Mouse (Mus musculus): ENCODE results near the gene Prdm1.

- TF ChIP-seq PAX5 (IDR thresholded peaks at IDR 0.05; ENCODE audit: low read length) = no peak
- TF ChIP-seq MAZ (IDR thresholded peaks at IDR 0.05; ENCODE audit: low read depth, low read length) = no peak
- no peak for TF ChIP-seq POLR2A (IDR thresholded peaks at IDR 0.05; ENCODE audit: low read depth, low read length)
- no peak for TF ChIP-seq CTCF (conservative IDR thresholded peaks at IDR 0.05 in 1 of 2, IDR thresholded peaks at IDR 0.05 in 1 of 2; ENCODE audit: low read depth in 2 of 2, low read length in 2 of 2)
- no peak for TF ChIP-seq POLR2AphosphoS2 (IDR thresholded peaks at IDR 0.05; ENCODE audit: low read depth, low read length)
- no peak for TF ChIP-seq ZMIZ1 (IDR thresholded peaks at IDR 0.05; ENCODE audit: low read depth, low read length)
- no peak for TF ChIP-seq MXI1 (IDR thresholded peaks at IDR 0.05; ENCODE audit: low read depth, low read length)
Measured at GRCm38 (mm10) chr10:44462351-44462750, 66.0 kb downstream of the Prdm1 start.
